Mouse (Mus musculus): ENCODE measurements around the gene Pla2g10.

- TF ChIP-seq POLR2A (IDR thresholded peaks at IDR 0.05; ENCODE audit: insufficient read length, low read depth) = no peak
- TF ChIP-seq TCF12 (IDR thresholded peaks at IDR 0.05; ENCODE audit: insufficient read depth, poor library complexity, severe bottlenecking) = no peak
- no peak for TF ChIP-seq E2F4 (IDR thresholded peaks at IDR 0.05; ENCODE audit: insufficient read depth)
- no peak for TF ChIP-seq POLR2AphosphoS2 (IDR thresholded peaks at IDR 0.05; ENCODE audit: insufficient read length, low read depth)
- no peak for TF ChIP-seq MYOD1 (IDR thresholded peaks at IDR 0.05; ENCODE audit: control insufficient read depth in 1 of 3, insufficient read length in 2 of 3, low read depth in 2 of 3)
- TF ChIP-seq REST (IDR thresholded peaks at IDR 0.05; ENCODE audit: insufficient read depth, insufficient read length) = no peak
- no peak for TF ChIP-seq MAX (IDR thresholded peaks at IDR 0.05; ENCODE audit: low read depth)
- TF ChIP-seq TCF3 (IDR thresholded peaks at IDR 0.05; ENCODE audit: insufficient read length, low read depth) = no peak
Observed at GRCm38 (mm10) chr16:13740844-13741243, 10.1 kb upstream of the Pla2g10 start.

All from myocyte (in vitro differentiated cells).